ENCODE assay signal across 8 mouse cellular contexts in genomic region chr2:39007865-39008264, GRCm38 (mm10). TPM values are rescaled to one million over a fixed set of nuclear protein-coding genes. Genes with fewer than 3 reads are reported as not detected.
DNase-seq lines count a peak whose midpoint lies in the region; ATAC-seq and TF ChIP-seq lines count a peak whose summit lies in the region.

No protein-coding gene starts in this region.

- H3K36me3 ChIP-seq in embryonic facial prominence, embryonic 15.5 days: peaks cover 10% of the 10 kb centered on the region
- H3K36me3 ChIP-seq in limb, embryonic 14.5 days (ENCODE audit: control insufficient read depth, insufficient read depth, low read length): peaks cover 23% of the 10 kb centered on the region
- H3K36me3 ChIP-seq in midbrain, embryonic 16.5 days (ENCODE audit: control insufficient read depth, insufficient read depth, low read length): no peaks in the 10 kb centered on the region
- H3K36me3 ChIP-seq in spleen, adult 2 months (ENCODE audit: control insufficient read depth, insufficient read depth, low read length): peaks cover 5% of the 10 kb centered on the region

- peak overlapping the region; percentile 86 for H3K4me3 ChIP-seq in bone marrow macrophage, adult 2 months (ENCODE audit: insufficient read depth, low read length)
- peak overlapping the region; percentile 89 for H3K4me3 ChIP-seq in embryonic facial prominence, embryonic 15.5 days (replicated peaks)
- H3K4me3 ChIP-seq in limb, embryonic 14.5 days (replicated peaks; ENCODE audit: low read length): peak overlapping the region; percentile 86
- H3K4me3 ChIP-seq in midbrain, embryonic 16.5 days (ENCODE audit: low read depth, low read length): peak overlapping the region; percentile 72
- H3K4me3 ChIP-seq in spleen, adult 2 months (ENCODE audit: extremely low read depth, insufficient read depth, insufficient read length): peak overlapping the region; percentile 91

- H3K27me3 ChIP-seq in embryonic facial prominence, embryonic 15.5 days: no peaks in the 10 kb centered on the region
- no peaks in the 10 kb centered on the region for H3K27me3 ChIP-seq in limb, embryonic 14.5 days (ENCODE audit: control insufficient read depth, insufficient read depth, low read length)
- H3K27me3 ChIP-seq in midbrain, embryonic 16.5 days (ENCODE audit: control insufficient read depth, insufficient read depth, low read depth, low read length): no peaks in the 10 kb centered on the region
- no peaks in the 10 kb centered on the region for H3K27me3 ChIP-seq in spleen, adult 2 months (ENCODE audit: control insufficient read depth, insufficient read depth, low read length)

- H3K4me1 ChIP-seq in bone marrow macrophage, adult 2 months (ENCODE audit: control insufficient read depth, insufficient read depth, low read length): peaks cover 41% of the 10 kb centered on the region
- peaks cover 43% of the 10 kb centered on the region for H3K4me1 ChIP-seq in embryonic facial prominence, embryonic 15.5 days
- H3K4me1 ChIP-seq in limb, embryonic 14.5 days (ENCODE audit: control insufficient read depth, insufficient read depth, low read length): peaks cover 34% of the 10 kb centered on the region
- peaks cover 47% of the 10 kb centered on the region for H3K4me1 ChIP-seq in midbrain, embryonic 16.5 days (ENCODE audit: control insufficient read depth, insufficient read depth, low read length)
- H3K4me1 ChIP-seq in spleen, adult 2 months (ENCODE audit: control insufficient read depth, insufficient read depth, insufficient read length): peaks cover 25% of the 10 kb centered on the region; the same call in 1 of the 2 replicates

- H3K27ac ChIP-seq in bone marrow macrophage, adult 2 months (ENCODE audit: insufficient read depth, low read depth, low read length): peak overlapping the region; percentile 83
- peak overlapping the region; percentile 96 for H3K27ac ChIP-seq in embryonic facial prominence, embryonic 15.5 days (replicated peaks)
- peak overlapping the region; percentile 82 for H3K27ac ChIP-seq in limb, embryonic 14.5 days (replicated peaks; ENCODE audit: low read depth, low read length)
- H3K27ac ChIP-seq in midbrain, embryonic 16.5 days (ENCODE audit: low read length): peak overlapping the region; percentile 91
- H3K27ac ChIP-seq in spleen, adult 2 months (ENCODE audit: insufficient read depth, low read length): peak overlapping the region; percentile 92

- H3K9me3 ChIP-seq in embryonic facial prominence, embryonic 15.5 days (replicated peaks): no peaks in the 10 kb centered on the region
- H3K9me3 ChIP-seq in limb, embryonic 14.5 days (ENCODE audit: control insufficient read depth, low read length): no peaks in the 10 kb centered on the region
- no peaks in the 10 kb centered on the region for H3K9me3 ChIP-seq in midbrain, embryonic 16.5 days (replicated peaks; ENCODE audit: control insufficient read depth, low read length, poor library complexity, severe bottlenecking)

- H3K9ac ChIP-seq in embryonic facial prominence, embryonic 15.5 days: peak overlapping the region; percentile 90
- peak overlapping the region; percentile 90 for H3K9ac ChIP-seq in limb, embryonic 14.5 days (ENCODE audit: low read depth, low read length, severe bottlenecking)
- peak overlapping the region; percentile 86 for H3K9ac ChIP-seq in midbrain, embryonic 16.5 days (ENCODE audit: low read depth, low read length)

- WGBS in embryonic facial prominence, embryonic 15.5 days: under 1% methylated on average over 37 of the region's 44 CpGs
- under 1% methylated on average over 42 of the region's 44 CpGs for WGBS in limb, embryonic 14.5 days
- under 1% methylated on average over 39 of the region's 44 CpGs for WGBS in midbrain, embryonic 16.5 days
- under 1% methylated on average over 44 of the region's 44 CpGs for WGBS in spleen, adult 2 months

- no peak for TF ChIP-seq CTCF in bone marrow macrophage, adult 2 months (IDR thresholded peaks at IDR 0.05; ENCODE audit: low read depth, low read length)
- no peak for TF ChIP-seq CTCF in spleen, adult 2 months (IDR thresholded peaks at IDR 0.05; ENCODE audit: extremely low read depth, insufficient read depth, insufficient read length, insufficient replicate concordance)

- ATAC-seq in embryonic facial prominence, embryonic 15.5 days (ENCODE audit: insufficient number of reproducible peaks, low FRiP score, low TSS enrichment, low read depth): peak; percentile 91
- ATAC-seq in limb, embryonic 14.5 days (ENCODE audit: low FRiP score, low read depth): peak; percentile 87
- ATAC-seq in midbrain, embryonic 16.5 days: peak; percentile 89

- no peak for TF ChIP-seq POLR2A in bone marrow macrophage, adult 2 months (IDR thresholded peaks at IDR 0.05; ENCODE audit: borderline replicate concordance, low read depth, low read length)
- TF ChIP-seq POLR2A in limb, embryonic 14.5 days (IDR thresholded peaks at IDR 0.05; ENCODE audit: borderline replicate concordance, extremely low read depth, insufficient read depth, insufficient read length): peak; percentile 69; the same call in 1 of the 2 replicates
- TF ChIP-seq POLR2A in spleen, adult 2 months (IDR thresholded peaks at IDR 0.05; ENCODE audit: low read depth, low read length): peak; percentile 46; the same call in 1 of the 2 replicates

- DNase-seq in B cell, adult 2 months: peak; percentile 95 to 97
- DNase-seq in heart, adult 9 months (ENCODE audit: low spot score in 2 of 2): peak; percentile 92 to 93
- peak; percentile 95 for DNase-seq in kidney, adult 9 months
- DNase-seq in limb, embryonic 14.5 days (ENCODE audit: low spot score): peak; percentile 90
- peak; percentile 82 to 94 for DNase-seq in spleen, adult 2 months (ENCODE audit: low read depth in 1 of 2, low spot score in 2 of 2)

- peak overlapping the region; percentile 82 for H3K4me2 ChIP-seq in embryonic facial prominence, embryonic 15.5 days (replicated peaks)
- peak overlapping the region; percentile 62 for H3K4me2 ChIP-seq in limb, embryonic 14.5 days (replicated peaks; ENCODE audit: low read depth, low read length, severe bottlenecking)
- peak overlapping the region; percentile 84 for H3K4me2 ChIP-seq in midbrain, embryonic 16.5 days (ENCODE audit: low read length)

RNA-seq across cellular contexts. Expression of gene Rpl35, which starts 2.4 kb away (rescaled TPM):
- 194 and 204 TPM in 2 replicates for polyA plus RNA-seq in bone marrow macrophage, adult 2 months (2012; ENCODE audit: insufficient read depth, insufficient read length, missing spikeins)
- polyA plus RNA-seq in embryonic facial prominence, embryonic 15.5 days (2015; fragmentation: Nextera tagmentation; extraction: Ambion mirVana): 941 and 1,047 TPM in 2 replicates
- 448 and 806 TPM in 2 replicates for polyA plus RNA-seq in limb, embryonic 14.5 days (2012; rRNA removed)
- 1,031 and 1,116 TPM in 2 replicates for polyA plus RNA-seq in limb, embryonic 14.5 days (2014; fragmentation: Nextera tagmentation; extraction: Ambion mirVana)
- 563 and 566 TPM in 2 replicates for polyA plus RNA-seq in midbrain, embryonic 16.5 days (2015; fragmentation: Nextera tagmentation; extraction: Ambion mirVana)
- 149 and 220 TPM in 2 replicates for polyA plus RNA-seq in spleen, adult 2 months (2012; rRNA removed)

RNA-seq across cellular contexts. Expression of gene Arpc5l, which starts 2.7 kb away (rescaled TPM):
- polyA plus RNA-seq in bone marrow macrophage, adult 2 months (2012; ENCODE audit: insufficient read depth, insufficient read length, missing spikeins): 39.2 and 46.2 TPM in 2 replicates
- polyA plus RNA-seq in embryonic facial prominence, embryonic 15.5 days (2015; fragmentation: Nextera tagmentation; extraction: Ambion mirVana): 133 and 135 TPM in 2 replicates
- 49.8 and 61.7 TPM in 2 replicates for polyA plus RNA-seq in limb, embryonic 14.5 days (2012; rRNA removed)
- polyA plus RNA-seq in limb, embryonic 14.5 days (2014; fragmentation: Nextera tagmentation; extraction: Ambion mirVana): 116 and 122 TPM in 2 replicates
- polyA plus RNA-seq in midbrain, embryonic 16.5 days (2015; fragmentation: Nextera tagmentation; extraction: Ambion mirVana): 137 and 141 TPM in 2 replicates
- 51.0 and 82.0 TPM in 2 replicates for polyA plus RNA-seq in spleen, adult 2 months (2012; rRNA removed)

RNA-seq across cellular contexts. Expression of gene Wdr38, which starts 10.6 kb away (rescaled TPM):
- 1.0 and 1.1 TPM in 2 replicates for polyA plus RNA-seq in bone marrow macrophage, adult 2 months (2012; ENCODE audit: insufficient read depth, insufficient read length, missing spikeins)
- 2.2 and 4.2 TPM in 2 replicates for polyA plus RNA-seq in embryonic facial prominence, embryonic 15.5 days (2015; fragmentation: Nextera tagmentation; extraction: Ambion mirVana)
- 0.58 and 0.98 TPM in 2 replicates for polyA plus RNA-seq in limb, embryonic 14.5 days (2012; rRNA removed)
- polyA plus RNA-seq in limb, embryonic 14.5 days (2014; fragmentation: Nextera tagmentation; extraction: Ambion mirVana): 1.3 TPM in 2 replicates
- polyA plus RNA-seq in midbrain, embryonic 16.5 days (2015; fragmentation: Nextera tagmentation; extraction: Ambion mirVana): 1.8 and 2.3 TPM in 2 replicates
- polyA plus RNA-seq in spleen, adult 2 months (2012; rRNA removed): 0.44 and 0.50 TPM in 2 replicates

RNA-seq across cellular contexts. Expression of gene Golga1, which starts 57.5 kb away (rescaled TPM):
- polyA plus RNA-seq in bone marrow macrophage, adult 2 months (2012; ENCODE audit: insufficient read depth, insufficient read length, missing spikeins): 19.3 and 20.1 TPM in 2 replicates
- polyA plus RNA-seq in embryonic facial prominence, embryonic 15.5 days (2015; fragmentation: Nextera tagmentation; extraction: Ambion mirVana): 28.2 and 29.0 TPM in 2 replicates
- 36.7 and 37.9 TPM in 2 replicates for polyA plus RNA-seq in limb, embryonic 14.5 days (2012; rRNA removed)
- polyA plus RNA-seq in limb, embryonic 14.5 days (2014; fragmentation: Nextera tagmentation; extraction: Ambion mirVana): 30.9 and 32.3 TPM in 2 replicates
- 34.9 and 37.5 TPM in 2 replicates for polyA plus RNA-seq in midbrain, embryonic 16.5 days (2015; fragmentation: Nextera tagmentation; extraction: Ambion mirVana)
- polyA plus RNA-seq in spleen, adult 2 months (2012; rRNA removed): 6.4 and 7.7 TPM in 2 replicates

Comparison
In these comparisons a context has a peak if more than half of its experiments do, and no peak if none do; other contexts are left out.
1. Peak in every context shown above with its lines: DNase-seq, ATAC-seq, H3K4me3 ChIP-seq and H3K27ac ChIP-seq.